In the genomic region with DNA sequence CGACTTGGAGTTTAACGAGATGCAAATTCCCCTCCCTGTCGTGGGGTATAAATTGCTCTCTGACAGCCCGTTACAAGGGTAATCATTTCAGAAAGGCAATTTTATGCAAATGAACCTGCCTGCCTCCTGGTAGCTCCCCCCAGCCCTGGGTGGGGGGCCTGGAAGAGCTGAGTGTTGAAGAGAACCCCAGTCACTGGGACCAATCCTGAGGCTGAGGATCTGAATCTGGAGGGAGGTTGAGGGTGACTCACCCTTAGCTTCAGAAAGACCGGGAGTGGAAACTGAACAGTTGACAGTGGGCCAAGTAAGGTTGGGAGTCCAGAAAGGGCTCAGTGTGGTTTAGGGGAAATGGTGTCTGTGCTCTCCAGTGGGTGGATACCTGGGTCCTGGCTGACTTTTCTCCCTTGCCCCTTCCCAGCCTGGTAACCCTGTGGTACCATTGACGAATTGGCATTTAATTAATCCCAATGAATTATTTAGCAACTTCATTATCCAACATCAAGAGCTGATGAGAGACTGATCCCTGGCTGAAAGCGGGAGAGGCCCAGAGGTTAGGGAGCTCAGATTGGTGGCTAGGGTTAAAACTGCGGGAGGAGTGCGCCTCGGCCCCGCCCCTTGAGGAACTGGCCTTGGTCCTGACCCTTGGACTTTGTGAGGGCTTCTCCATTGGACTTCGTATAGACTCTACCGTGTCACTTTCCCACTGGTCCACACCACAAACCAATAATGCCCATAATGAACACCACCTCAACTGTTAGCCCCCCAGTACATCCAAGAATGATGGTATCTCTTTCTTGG, we compare ENCODE assay signal across 9 mouse cellular contexts. TPM values are rescaled to one million over a fixed set of nuclear protein-coding genes. Genes with fewer than 3 reads are reported as not detected.
DNase-seq lines count a peak whose midpoint lies in the region; ATAC-seq and TF ChIP-seq lines count a peak whose summit lies in the region.
"Had no signal": no experiment of that assay in that cellular context is flagged by ENCODE, and none has a peak within 500 bp of the region (broad histone marks: within the 10 kb centered on the region; RNA-seq: fewer than 3 reads in every experiment).

No protein-coding gene starts in this region.

- TF ChIP-seq CTCF in ES-Bruce4 (IDR thresholded peaks at IDR 0.05; ENCODE audit: low read depth, low read length): no peak
- no peak for TF ChIP-seq CTCF in intestine, postnatal 0 days (IDR thresholded peaks at IDR 0.05; ENCODE audit: low read depth)

- H3K4me3 ChIP-seq in ES-Bruce4 (ENCODE audit: low read depth, low read length): peak overlapping the region; percentile 65; the same call in 1 of the 2 replicates
- no peak overlapping the region for H3K4me3 ChIP-seq in embryonic facial prominence, embryonic 11.5 days (ENCODE audit: low read depth, low read length)
- no peak overlapping the region; the same call in 1 of the 2 replicates for H3K4me3 ChIP-seq in intestine, postnatal 0 days (ENCODE audit: low read depth, low read length)

- H3K27ac ChIP-seq in ES-Bruce4 (ENCODE audit: insufficient read depth, low read length): no peak overlapping the region
- H3K27ac ChIP-seq in embryonic facial prominence, embryonic 11.5 days (replicated peaks; ENCODE audit: low read depth, low read length): no peak overlapping the region
- H3K27ac ChIP-seq in intestine, postnatal 0 days (ENCODE audit: low read depth, low read length): no peak overlapping the region
- H3K27ac ChIP-seq: limb, embryonic 15.5 days had no signal

- H3K4me2 ChIP-seq in embryonic facial prominence, embryonic 11.5 days (ENCODE audit: low read depth, low read length): no peak overlapping the region
- no peak overlapping the region for H3K4me2 ChIP-seq in intestine, postnatal 0 days (replicated peaks; ENCODE audit: low read depth)

- H3K36me3 ChIP-seq in ES-Bruce4 (ENCODE audit: control insufficient read depth, insufficient read depth, low read length, poor library complexity, severe bottlenecking): no peaks in the 10 kb centered on the region
- H3K36me3 ChIP-seq in embryonic facial prominence, embryonic 11.5 days (replicated peaks; ENCODE audit: control insufficient read depth, insufficient read depth, low read depth, low read length): no peaks in the 10 kb centered on the region
- H3K36me3 ChIP-seq in intestine, postnatal 0 days (ENCODE audit: control insufficient read depth, insufficient read depth): no peaks in the 10 kb centered on the region
- H3K36me3 ChIP-seq: limb, embryonic 15.5 days had no signal

- ATAC-seq in embryonic facial prominence, embryonic 11.5 days (replicated peaks; ENCODE audit: insufficient number of reproducible peaks, low FRiP score, low TSS enrichment, low read depth): no peak
- ATAC-seq in intestine, postnatal 0 days: peak; percentile 44
- no peak for ATAC-seq in activated CD4-positive, CD25-positive, alpha-beta regulatory T cell, adult 4 months

- 23% methylated on average over 13 of the region's 13 CpGs for WGBS in embryonic facial prominence, embryonic 11.5 days
- 23% methylated on average over 13 of the region's 13 CpGs for WGBS in intestine, postnatal 0 days

- no peaks in the 10 kb centered on the region for H3K27me3 ChIP-seq in ES-Bruce4 (ENCODE audit: control insufficient read depth, insufficient read depth, low read length, poor library complexity, severe bottlenecking)
- H3K27me3 ChIP-seq in embryonic facial prominence, embryonic 11.5 days (ENCODE audit: control insufficient read depth, insufficient read depth, low read length): peaks cover 51% of the 10 kb centered on the region
- H3K27me3 ChIP-seq in intestine, postnatal 0 days (replicated peaks; ENCODE audit: control insufficient read depth, insufficient read depth, low read length): peaks cover 55% of the 10 kb centered on the region

- no peak for TF ChIP-seq POLR2A in ES-Bruce4 (IDR thresholded peaks at IDR 0.05; ENCODE audit: insufficient read depth, low read length)

- no peak overlapping the region for H3K9ac ChIP-seq in ES-Bruce4 (ENCODE audit: low read depth, poor library complexity, severe bottlenecking)
- no peak overlapping the region for H3K9ac ChIP-seq in embryonic facial prominence, embryonic 11.5 days (replicated peaks; ENCODE audit: low read length)
- H3K9ac ChIP-seq in intestine, postnatal 0 days (ENCODE audit: low read depth, low read length): no peak overlapping the region
- H3K9ac ChIP-seq: limb, embryonic 15.5 days had no signal

- no peaks in the 10 kb centered on the region for H3K9me3 ChIP-seq in ES-Bruce4 (replicated peaks; ENCODE audit: control insufficient read depth, insufficient read depth, low read length, poor library complexity, severe bottlenecking)
- H3K9me3 ChIP-seq in embryonic facial prominence, embryonic 11.5 days (replicated peaks; ENCODE audit: control insufficient read depth, low read length): no peaks in the 10 kb centered on the region
- no peaks in the 10 kb centered on the region for H3K9me3 ChIP-seq in intestine, postnatal 0 days (ENCODE audit: control insufficient read depth)
- H3K9me3 ChIP-seq: limb, embryonic 15.5 days had no signal

- peak; percentile 60 for DNase-seq in gastrocnemius, postnatal 10 days
- no peak for DNase-seq in gastrocnemius, adult 18-20 months (ENCODE audit: low spot score)
- peak; percentile 81 for DNase-seq in embryonic facial prominence, embryonic 11.5 days (ENCODE audit: low spot score)
- peak; percentile 68 for DNase-seq in mesoderm, embryonic 11.5 days (ENCODE audit: low read depth, low spot score)
- DNase-seq in gastrocnemius, adult 8-10 months (ENCODE audit: low spot score in 2 of 2): no peak

- peaks cover 2% of the 10 kb centered on the region for H3K4me1 ChIP-seq in ES-Bruce4 (ENCODE audit: control insufficient read depth, insufficient read depth, low read length)
- H3K4me1 ChIP-seq in embryonic facial prominence, embryonic 11.5 days (ENCODE audit: control insufficient read depth, insufficient read depth, low read length): peaks cover 13% of the 10 kb centered on the region
- peaks cover 3% of the 10 kb centered on the region; the same call in 1 of the 2 replicates for H3K4me1 ChIP-seq in intestine, postnatal 0 days (replicated peaks; ENCODE audit: control insufficient read depth, insufficient read depth, low read length)

- no peak for TF ChIP-seq EP300 in ES-Bruce4 (IDR thresholded peaks at IDR 0.05; ENCODE audit: insufficient read depth, low read depth, low read length)

RNA-seq across cellular contexts. Expression of a gene that starts 8.4 kb away (rescaled TPM):
- 1 to 10 TPM; 3.1 to 3.3 TPM for total RNA-seq in gastrocnemius, postnatal 10 days (2021)
- 1 to 10 TPM; 1.1 to 1.3 TPM for total RNA-seq in gastrocnemius, adult 18-20 months (2021)
- polyA plus RNA-seq in ES-Bruce4 (2011; ENCODE audit: insufficient read depth, insufficient read length, low read depth, missing spikeins): 5.6 and 7.0 TPM in 2 replicates
- polyA plus RNA-seq in embryonic facial prominence, embryonic 11.5 days (2014; fragmentation: Nextera tagmentation; extraction: Ambion mirVana): 4.1 and 5.0 TPM in 2 replicates
- polyA plus RNA-seq in intestine, postnatal 0 days (2015; fragmentation: Nextera tagmentation; extraction: Ambion mirVana): 1.2 and 1.4 TPM in 2 replicates
- 1 to 10 TPM in 2 of 4 experiments, under 1 TPM in 2; 0.31 to 1.8 (median 1.0) TPM for total RNA-seq in gastrocnemius, adult 8-10 months (2022)
- under 1 TPM in 1 of 2 experiments, not detected in 1; 0.16 TPM for polyA plus RNA-seq in activated CD4-positive, CD25-positive, alpha-beta regulatory T cell, adult 4 months (2017; shearing (Covaris generic))

RNA-seq across cellular contexts. Expression of a gene that starts 27.8 kb away (rescaled TPM):
- total RNA-seq in gastrocnemius, postnatal 10 days (2021): 10 to 100 TPM; 30.5 to 31.4 TPM
- total RNA-seq in gastrocnemius, adult 18-20 months (2021): 10 to 100 TPM in 1 of 2 experiments, 1 to 10 TPM in 1; 8.3 to 18.2 TPM
- polyA plus RNA-seq in ES-Bruce4 (2011; ENCODE audit: insufficient read depth, insufficient read length, low read depth, missing spikeins): 37.9 and 48.6 TPM in 2 replicates
- 15.6 and 17.2 TPM in 2 replicates for polyA plus RNA-seq in embryonic facial prominence, embryonic 11.5 days (2014; fragmentation: Nextera tagmentation; extraction: Ambion mirVana)
- polyA plus RNA-seq in intestine, postnatal 0 days (2015; fragmentation: Nextera tagmentation; extraction: Ambion mirVana): 38.5 and 41.5 TPM in 2 replicates
- total RNA-seq in gastrocnemius, adult 8-10 months (2022): 10 to 100 TPM in 2 of 4 experiments, 1 to 10 TPM in 2; 7.4 to 19.6 (median 11.1) TPM
- 100 to 1,000 TPM; 128 to 133 TPM for polyA plus RNA-seq in activated CD4-positive, CD25-positive, alpha-beta regulatory T cell, adult 4 months (2017; shearing (Covaris generic))

RNA-seq across cellular contexts. Expression of a gene that starts 42.7 kb away (rescaled TPM):
- 1,000 to 10,000 TPM; 3,066 to 3,425 TPM for total RNA-seq in gastrocnemius, postnatal 10 days (2021)
- 1,000 to 10,000 TPM; 7,185 to 8,344 TPM for total RNA-seq in gastrocnemius, adult 18-20 months (2021)
- polyA plus RNA-seq in ES-Bruce4 (2011; ENCODE audit: insufficient read depth, insufficient read length, low read depth, missing spikeins): 4.1 and 4.6 TPM in 2 replicates
- polyA plus RNA-seq in embryonic facial prominence, embryonic 11.5 days (2014; fragmentation: Nextera tagmentation; extraction: Ambion mirVana): 1.4 and 2.8 TPM in 2 replicates
- 4.1 and 4.7 TPM in 2 replicates for polyA plus RNA-seq in intestine, postnatal 0 days (2015; fragmentation: Nextera tagmentation; extraction: Ambion mirVana)
- 1,000 to 10,000 TPM; 8,302 to 9,332 (median 8,668) TPM for total RNA-seq in gastrocnemius, adult 8-10 months (2022)
- polyA plus RNA-seq in activated CD4-positive, CD25-positive, alpha-beta regulatory T cell, adult 4 months (2017; shearing (Covaris generic)): 1 to 10 TPM; 3.7 to 8.0 TPM

Comparison
In these comparisons a context has a peak if more than half of its experiments do, and no peak if none do; other contexts are left out.
1. DNase-seq: peak in gastrocnemius, postnatal 10 days (single experiment), embryonic facial prominence, embryonic 11.5 days (single experiment) and mesoderm, embryonic 11.5 days (single experiment); none in gastrocnemius, adult 18-20 months (single experiment) and gastrocnemius, adult 8-10 months (0 of 2).